Mouse (Mus musculus): ENCODE measurements around the gene Prdm15.

- TF ChIP-seq CTCF (IDR thresholded peaks at IDR 0.05; ENCODE audit: borderline replicate concordance, extremely low read depth, insufficient read depth, insufficient read length) (no peak), POLR2A (IDR thresholded peaks at IDR 0.05; ENCODE audit: borderline replicate concordance, extremely low read depth, insufficient read depth, insufficient read length, poor library complexity, severe bottlenecking) (no peak)
These were observed 88.3 kb downstream of the Prdm15 start, which contains the start of gene Ripk4 for GRCm38 (mm10) chr16:97763061-97763989.

All from brain, embryonic 14.5 days (tissue).